ENCODE assay signal across 10 mouse cellular contexts in the genomic region with DNA sequence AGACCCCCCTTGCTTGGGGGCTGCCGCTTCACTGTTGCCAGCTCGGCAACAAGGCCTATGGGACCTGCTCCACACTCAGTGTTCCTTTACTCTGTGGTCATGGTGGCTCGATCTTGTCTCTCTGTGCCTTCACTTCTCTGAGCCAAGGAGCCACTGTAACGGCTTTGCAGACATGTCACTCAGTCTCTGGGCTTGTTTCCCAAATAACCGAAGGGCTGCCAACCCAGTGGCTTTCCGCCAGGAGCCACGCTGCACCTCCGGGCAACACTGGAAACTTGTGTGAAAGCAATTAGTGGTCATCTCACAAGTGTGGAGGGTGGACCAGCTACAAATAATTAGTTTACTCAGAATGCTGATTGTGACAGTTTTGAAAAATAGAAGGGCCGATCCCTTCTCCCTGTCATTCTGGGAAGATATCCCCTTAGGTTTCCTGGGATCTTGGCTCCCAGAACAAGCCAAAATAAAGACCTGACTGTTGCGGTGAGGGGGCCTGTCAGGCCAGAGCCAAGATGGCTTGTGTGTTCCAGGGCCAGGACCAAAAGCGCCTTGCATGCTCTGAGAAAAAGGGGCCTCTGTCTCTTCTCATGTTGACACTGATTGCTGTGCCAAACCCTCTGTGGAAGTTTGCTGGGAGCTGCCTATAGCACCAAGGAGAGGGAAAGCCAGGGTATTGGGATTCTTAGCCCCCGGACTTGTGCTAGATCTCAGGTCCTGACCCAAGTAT. TPM values are rescaled to one million over a fixed set of nuclear protein-coding genes. Genes with fewer than 3 reads are reported as not detected.
DNase-seq lines count a peak whose midpoint lies in the region; ATAC-seq and TF ChIP-seq lines count a peak whose summit lies in the region.
"Had no signal": no experiment of that assay in that cellular context is flagged by ENCODE, and none has a peak within 500 bp of the region (broad histone marks: within the 10 kb centered on the region; RNA-seq: fewer than 3 reads in every experiment).

No protein-coding gene starts in this region.

- DNase-seq in adrenal gland, postnatal 14 days = peak; percentile 69
- DNase-seq in forebrain, postnatal 0 days = peak; percentile 82
- peak; percentile 43 to 77 for DNase-seq in layer of hippocampus, adult 18-20 months (ENCODE audit: low spot score in 2 of 2)

- H3K4me3 ChIP-seq in hindbrain, embryonic 13.5 days = no peak overlapping the region
- H3K4me3 ChIP-seq in hindbrain, embryonic 12.5 days = no peak overlapping the region
- no peak overlapping the region for H3K4me3 ChIP-seq in forebrain, postnatal 0 days (ENCODE audit: low read depth, low read length)
- H3K4me3 ChIP-seq in neural tube, embryonic 15.5 days (replicated peaks) = no peak overlapping the region

- WGBS in hindbrain, embryonic 13.5 days = 73% methylated on average over 12 of the region's 12 CpGs
- WGBS in hindbrain, embryonic 12.5 days = 87% methylated on average over 12 of the region's 12 CpGs
- WGBS in forebrain, postnatal 0 days = 28% methylated on average over 12 of the region's 12 CpGs
- 71% methylated on average over 12 of the region's 12 CpGs for WGBS in neural tube, embryonic 15.5 days

- H3K9me3 ChIP-seq in hindbrain, embryonic 13.5 days = no peaks in the 10 kb centered on the region
- H3K9me3 ChIP-seq in hindbrain, embryonic 12.5 days (replicated peaks) = no peaks in the 10 kb centered on the region
- H3K9me3 ChIP-seq in forebrain, postnatal 0 days (ENCODE audit: low read length) = no peaks in the 10 kb centered on the region
- H3K9me3 ChIP-seq in neural tube, embryonic 15.5 days (replicated peaks) = no peaks in the 10 kb centered on the region

- no peaks in the 10 kb centered on the region for H3K36me3 ChIP-seq in hindbrain, embryonic 13.5 days
- H3K36me3 ChIP-seq in hindbrain, embryonic 12.5 days = no peaks in the 10 kb centered on the region
- H3K36me3 ChIP-seq in forebrain, postnatal 0 days (ENCODE audit: insufficient read depth) = no peaks in the 10 kb centered on the region
- H3K36me3 ChIP-seq in neural tube, embryonic 15.5 days = no peaks in the 10 kb centered on the region

- H3K27me3 ChIP-seq in hindbrain, embryonic 13.5 days = peaks cover 9% of the 10 kb centered on the region
- H3K27me3 ChIP-seq in hindbrain, embryonic 12.5 days = peaks cover 9% of the 10 kb centered on the region
- no peaks in the 10 kb centered on the region for H3K27me3 ChIP-seq in forebrain, postnatal 0 days (ENCODE audit: insufficient read depth, low read length)
- peaks cover 8% of the 10 kb centered on the region; the same call in 1 of the 2 replicates for H3K27me3 ChIP-seq in neural tube, embryonic 15.5 days (replicated peaks)

- no peak overlapping the region for H3K9ac ChIP-seq in hindbrain, embryonic 13.5 days
- no peak overlapping the region for H3K9ac ChIP-seq in hindbrain, embryonic 12.5 days
- H3K9ac ChIP-seq in forebrain, postnatal 0 days = no peak overlapping the region
- no peak overlapping the region for H3K9ac ChIP-seq in neural tube, embryonic 15.5 days (replicated peaks)
- H3K9ac ChIP-seq: liver, embryonic 14.5 days had no signal

- peak overlapping the region; percentile 45; the same call in 1 of the 2 replicates for H3K27ac ChIP-seq in hindbrain, embryonic 13.5 days
- no peak overlapping the region for H3K27ac ChIP-seq in hindbrain, embryonic 12.5 days
- peak overlapping the region; percentile 72; the same call in 1 of the 2 replicates for H3K27ac ChIP-seq in forebrain, postnatal 0 days (ENCODE audit: low read depth, low read length)
- peak overlapping the region; percentile 72 for H3K27ac ChIP-seq in neural tube, embryonic 15.5 days (replicated peaks)
- H3K27ac ChIP-seq: liver, embryonic 14.5 days had no signal

- no peak for TF ChIP-seq CTCF in forebrain, postnatal 0 days (IDR thresholded peaks at IDR 0.05; ENCODE audit: low read depth)

- no peak overlapping the region for H3K4me2 ChIP-seq in hindbrain, embryonic 13.5 days
- no peak overlapping the region for H3K4me2 ChIP-seq in hindbrain, embryonic 12.5 days (replicated peaks)
- no peak overlapping the region for H3K4me2 ChIP-seq in forebrain, postnatal 0 days (ENCODE audit: low read depth)
- H3K4me2 ChIP-seq in neural tube, embryonic 15.5 days = no peak overlapping the region

- H3K4me1 ChIP-seq in hindbrain, embryonic 13.5 days (replicated peaks) = 0 out of 2 replicates have a peak, but pooled peaks cover 5% of the 10 kb centered on the region
- no peaks in the 10 kb centered on the region for H3K4me1 ChIP-seq in hindbrain, embryonic 12.5 days
- H3K4me1 ChIP-seq in forebrain, postnatal 0 days (ENCODE audit: insufficient read depth) = no peaks in the 10 kb centered on the region
- H3K4me1 ChIP-seq in neural tube, embryonic 15.5 days = peaks cover 6% of the 10 kb centered on the region; the same call in 1 of the 2 replicates

- ATAC-seq in hindbrain, embryonic 13.5 days (ENCODE audit: low FRiP score) = peak; percentile 79
- ATAC-seq in hindbrain, embryonic 12.5 days (ENCODE audit: low FRiP score) = no peak
- ATAC-seq in forebrain, postnatal 0 days = peak; percentile 87
- ATAC-seq in neural tube, embryonic 15.5 days (ENCODE audit: low FRiP score) = peak; percentile 74
- no peak for ATAC-seq in megakaryocyte-erythroid progenitor cell, adult 5-6 weeks (replicated peaks; ENCODE audit: low FRiP score, low TSS enrichment, poor library complexity, severe bottlenecking)
- ATAC-seq in granulocyte monocyte progenitor cell, adult 5-6 weeks (replicated peaks; ENCODE audit: poor library complexity, severe bottlenecking) = no peak

RNA-seq across cellular contexts. Expression of gene 2810459M11Rik, which starts 7.7 kb away (rescaled TPM):
- 2.0 and 3.9 TPM in 2 replicates for polyA plus RNA-seq in hindbrain, embryonic 13.5 days (2015; fragmentation: Nextera tagmentation; extraction: Ambion mirVana)
- polyA plus RNA-seq in hindbrain, embryonic 12.5 days (2016; fragmentation: Nextera tagmentation; extraction: Ambion mirVana) = 0.39 and 1.5 TPM in 2 replicates
- total RNA-seq in adrenal gland, postnatal 14 days (2021) = 0.23 and 3.4 TPM in 2 replicates
- total RNA-seq in forebrain, postnatal 0 days (2014; rRNA removed) = 22.6 and 30.5 TPM in 2 replicates
- polyA plus RNA-seq in forebrain, postnatal 0 days (2015; fragmentation: Nextera tagmentation; extraction: Ambion mirVana) = 9.3 and 13.6 TPM in 2 replicates
- 10 to 100 TPM; 12.2 to 12.3 TPM for total RNA-seq in layer of hippocampus, adult 18-20 months (2021)
- 7.0 and 7.2 TPM in 2 replicates for polyA plus RNA-seq in neural tube, embryonic 15.5 days (2015; fragmentation: Nextera tagmentation; extraction: Ambion mirVana)
- not detected in 2 replicates for total RNA-seq in megakaryocyte-erythroid progenitor cell, adult 5-6 weeks (2014; fragmentation: Nextera tagmentation)
- total RNA-seq in megakaryocyte-erythroid progenitor cell, adult 5-6 weeks (2017) = not detected in 2 replicates
- total RNA-seq in granulocyte monocyte progenitor cell, adult 5-6 weeks (2014; fragmentation: Nextera tagmentation) = not detected in 2 replicates
- total RNA-seq in granulocyte monocyte progenitor cell, adult 5-6 weeks (2017) = not detected in 2 replicates

RNA-seq across cellular contexts. Expression of gene Psmd1, which starts 10.8 kb away (rescaled TPM):
- 184 and 194 TPM in 2 replicates for polyA plus RNA-seq in hindbrain, embryonic 13.5 days (2015; fragmentation: Nextera tagmentation; extraction: Ambion mirVana)
- polyA plus RNA-seq in hindbrain, embryonic 12.5 days (2016; fragmentation: Nextera tagmentation; extraction: Ambion mirVana) = 196 TPM in 2 replicates
- total RNA-seq in adrenal gland, postnatal 14 days (2021) = 107 TPM in 2 replicates
- 106 and 133 TPM in 2 replicates for total RNA-seq in forebrain, postnatal 0 days (2014; rRNA removed)
- 164 and 184 TPM in 2 replicates for polyA plus RNA-seq in forebrain, postnatal 0 days (2015; fragmentation: Nextera tagmentation; extraction: Ambion mirVana)
- 100 to 1,000 TPM; 108 to 110 TPM for total RNA-seq in layer of hippocampus, adult 18-20 months (2021)
- polyA plus RNA-seq in neural tube, embryonic 15.5 days (2015; fragmentation: Nextera tagmentation; extraction: Ambion mirVana) = 180 and 184 TPM in 2 replicates
- 107 and 120 TPM in 2 replicates for total RNA-seq in megakaryocyte-erythroid progenitor cell, adult 5-6 weeks (2014; fragmentation: Nextera tagmentation)
- 198 and 214 TPM in 2 replicates for total RNA-seq in megakaryocyte-erythroid progenitor cell, adult 5-6 weeks (2017)
- 88.8 and 122 TPM in 2 replicates for total RNA-seq in granulocyte monocyte progenitor cell, adult 5-6 weeks (2014; fragmentation: Nextera tagmentation)
- 160 and 161 TPM in 2 replicates for total RNA-seq in granulocyte monocyte progenitor cell, adult 5-6 weeks (2017)

RNA-seq across cellular contexts. Expression of gene Spata3, which starts 36.7 kb away (rescaled TPM):
- polyA plus RNA-seq in hindbrain, embryonic 13.5 days (2015; fragmentation: Nextera tagmentation; extraction: Ambion mirVana) = 0.23 and 0.35 TPM in 2 replicates
- polyA plus RNA-seq in hindbrain, embryonic 12.5 days (2016; fragmentation: Nextera tagmentation; extraction: Ambion mirVana) = 0.25 TPM in 1 of 2 replicates, not detected in the other
- total RNA-seq in adrenal gland, postnatal 14 days (2021) = not detected in 2 replicates
- 0.54 TPM in 1 of 2 replicates, not detected in the other for total RNA-seq in forebrain, postnatal 0 days (2014; rRNA removed)
- polyA plus RNA-seq in forebrain, postnatal 0 days (2015; fragmentation: Nextera tagmentation; extraction: Ambion mirVana) = 0.92 and 0.94 TPM in 2 replicates
- under 1 TPM; 0.30 to 0.91 TPM for total RNA-seq in layer of hippocampus, adult 18-20 months (2021)
- 0.41 and 0.60 TPM in 2 replicates for polyA plus RNA-seq in neural tube, embryonic 15.5 days (2015; fragmentation: Nextera tagmentation; extraction: Ambion mirVana)
- total RNA-seq in megakaryocyte-erythroid progenitor cell, adult 5-6 weeks (2014; fragmentation: Nextera tagmentation) = not detected in 2 replicates
- total RNA-seq in megakaryocyte-erythroid progenitor cell, adult 5-6 weeks (2017) = not detected in 2 replicates
- total RNA-seq in granulocyte monocyte progenitor cell, adult 5-6 weeks (2014; fragmentation: Nextera tagmentation) = not detected in 2 replicates
- total RNA-seq in granulocyte monocyte progenitor cell, adult 5-6 weeks (2017) = not detected in 2 replicates
- polyA plus RNA-seq: embryonic facial prominence, embryonic 11.5 days had no signal

RNA-seq across cellular contexts. Expression of gene Htr2b, which starts 58.4 kb away (rescaled TPM):
- polyA plus RNA-seq in hindbrain, embryonic 13.5 days (2015; fragmentation: Nextera tagmentation; extraction: Ambion mirVana) = 0.32 and 0.44 TPM in 2 replicates
- polyA plus RNA-seq in hindbrain, embryonic 12.5 days (2016; fragmentation: Nextera tagmentation; extraction: Ambion mirVana) = 0.66 and 0.86 TPM in 2 replicates
- total RNA-seq in adrenal gland, postnatal 14 days (2021) = not detected in 2 replicates
- total RNA-seq in forebrain, postnatal 0 days (2014; rRNA removed) = 0.08 TPM in 1 of 2 replicates, not detected in the other
- 0.22 TPM in 1 of 2 replicates, not detected in the other for polyA plus RNA-seq in forebrain, postnatal 0 days (2015; fragmentation: Nextera tagmentation; extraction: Ambion mirVana)
- total RNA-seq in layer of hippocampus, adult 18-20 months (2021) = not detected
- 0.12 and 0.66 TPM in 2 replicates for polyA plus RNA-seq in neural tube, embryonic 15.5 days (2015; fragmentation: Nextera tagmentation; extraction: Ambion mirVana)
- not detected in 2 replicates for total RNA-seq in megakaryocyte-erythroid progenitor cell, adult 5-6 weeks (2014; fragmentation: Nextera tagmentation)
- not detected in 2 replicates for total RNA-seq in megakaryocyte-erythroid progenitor cell, adult 5-6 weeks (2017)
- not detected in 2 replicates for total RNA-seq in granulocyte monocyte progenitor cell, adult 5-6 weeks (2014; fragmentation: Nextera tagmentation)
- total RNA-seq in granulocyte monocyte progenitor cell, adult 5-6 weeks (2017) = not detected in 2 replicates
- polyA plus RNA-seq: liver, embryonic 14.5 days had no signal

Comparison
In these comparisons a context has a peak if more than half of its experiments do, and no peak if none do; other contexts are left out.
1. ATAC-seq: peak in hindbrain, embryonic 13.5 days (single experiment), forebrain, postnatal 0 days (single experiment) and neural tube, embryonic 15.5 days (single experiment); none in hindbrain, embryonic 12.5 days (single experiment), megakaryocyte-erythroid progenitor cell, adult 5-6 weeks (single experiment) and granulocyte monocyte progenitor cell, adult 5-6 weeks (single experiment).
2. Peak in every context shown above with its lines, with median percentiles within 50 percentile points of each other: DNase-seq.